Mouse (Mus musculus) cerebellum, adult 11-12 months (tissue): ENCODE results near the gene Cir1.

Experiments used
- DNase-seq: peaks from one replicate; pipeline ENCODE4 v3.0.0; 2022

Cir1 gene

DNA sequence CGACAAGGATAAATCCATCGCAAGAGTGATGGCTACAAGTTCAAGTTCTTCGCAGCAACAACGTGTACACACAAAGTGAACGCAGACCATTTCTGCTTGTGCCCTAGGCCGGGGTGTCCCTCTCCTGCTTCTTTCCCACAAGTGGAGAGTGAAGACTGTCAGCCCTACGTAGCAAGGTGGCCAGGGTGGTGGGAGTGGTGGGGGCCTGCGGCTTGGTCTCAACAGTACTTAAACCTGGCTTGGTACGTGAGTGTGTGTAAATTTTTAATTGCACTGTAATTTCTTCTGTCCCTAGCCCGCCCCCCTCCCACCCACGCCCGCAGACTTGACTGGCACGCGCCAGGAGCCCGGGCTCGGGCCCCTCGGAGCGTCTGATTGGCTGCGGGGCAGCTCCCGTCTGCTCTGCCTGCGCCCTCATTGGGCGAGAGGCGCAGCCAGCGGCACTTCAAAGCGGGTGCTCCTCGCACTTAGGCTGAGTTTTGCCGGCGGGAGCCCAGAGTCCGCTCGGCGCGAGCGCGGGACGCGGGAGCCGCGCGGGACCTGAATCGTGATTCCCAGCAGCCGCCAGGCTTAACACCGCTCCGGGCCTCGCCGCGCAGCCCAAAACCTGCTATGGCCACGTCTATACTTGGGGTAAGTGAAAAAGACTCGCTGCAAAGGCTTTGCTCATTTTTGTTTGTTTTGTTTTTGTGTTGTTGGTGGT lies 40.9 kb downstream of the Cir1 start, which contains the start of gene Sp9:
Gene Sp9, plus strand, starts transcription at position 467 of the 703 bp plus-strand sequence.
- DNase-seq: no peak

GRCm38 (mm10) chr2:73270593-73271458 lies 41.7 kb downstream of the Cir1 start:
- no peak for DNase-seq

- DNase-seq: no peak
Observed at GRCm38 (mm10) chr2:73270071-73270592, 42.4 kb downstream of the Cir1 start.

DNA sequence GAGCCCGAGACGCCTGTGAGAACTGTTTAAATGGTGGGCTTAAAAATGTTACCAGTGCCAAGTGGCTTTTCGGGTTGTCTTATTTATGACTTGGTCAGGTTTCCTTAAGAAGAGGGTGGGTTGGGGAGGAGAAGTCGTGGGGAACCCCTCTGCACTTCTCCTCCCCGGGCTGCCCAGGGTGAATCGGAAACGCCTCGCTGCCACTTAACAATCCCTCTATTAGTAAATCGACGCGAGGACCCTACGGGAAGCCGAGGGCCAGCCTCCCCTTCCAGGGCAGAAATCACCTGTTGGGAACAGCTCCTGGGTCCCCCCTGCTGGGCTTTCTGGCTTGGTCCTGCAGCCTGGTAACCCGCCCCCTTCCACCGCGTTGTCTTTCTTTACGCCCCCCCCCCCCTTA lies 42.8 kb downstream of the Cir1 start:
- DNase-seq: no peak

GRCm38 (mm10) chr2:73268836-73269395 lies 43.6 kb downstream of the Cir1 start:
- no peak for DNase-seq

- no peak for DNase-seq
Observed at GRCm38 (mm10) chr2:73268281-73268680, 44.2 kb downstream of the Cir1 start.

GRCm38 (mm10) chr2:73267818-73268217 lies 44.7 kb downstream of the Cir1 start:
- no peak for DNase-seq

GRCm38 (mm10) chr2:73267231-73267630 lies 45.3 kb downstream of the Cir1 start:
- DNase-seq: no peak

- no peak for DNase-seq
Observed at GRCm38 (mm10) chr2:73266623-73267022, 45.9 kb downstream of the Cir1 start.

DNA sequence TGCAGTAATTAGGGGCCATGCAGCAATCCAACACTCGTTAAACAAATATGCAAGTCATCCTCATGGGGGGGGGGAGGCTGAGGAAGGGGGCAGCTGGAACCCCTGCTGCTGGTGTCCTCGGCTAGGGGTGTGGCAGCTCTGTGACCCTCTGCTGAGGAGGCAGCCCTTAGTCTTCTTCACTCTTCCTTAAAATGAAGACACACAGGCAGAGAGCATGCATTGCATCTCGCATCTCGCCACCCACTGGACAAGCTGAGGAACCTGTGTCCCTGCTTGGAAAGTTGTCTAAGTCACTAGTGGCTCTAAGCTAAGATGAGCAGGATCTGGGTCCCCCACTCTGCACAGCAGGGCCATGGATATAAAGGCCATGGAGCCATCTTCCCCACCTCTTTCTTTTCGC lies 46.5 kb downstream of the Cir1 start:
- DNase-seq: no peak

DNA sequence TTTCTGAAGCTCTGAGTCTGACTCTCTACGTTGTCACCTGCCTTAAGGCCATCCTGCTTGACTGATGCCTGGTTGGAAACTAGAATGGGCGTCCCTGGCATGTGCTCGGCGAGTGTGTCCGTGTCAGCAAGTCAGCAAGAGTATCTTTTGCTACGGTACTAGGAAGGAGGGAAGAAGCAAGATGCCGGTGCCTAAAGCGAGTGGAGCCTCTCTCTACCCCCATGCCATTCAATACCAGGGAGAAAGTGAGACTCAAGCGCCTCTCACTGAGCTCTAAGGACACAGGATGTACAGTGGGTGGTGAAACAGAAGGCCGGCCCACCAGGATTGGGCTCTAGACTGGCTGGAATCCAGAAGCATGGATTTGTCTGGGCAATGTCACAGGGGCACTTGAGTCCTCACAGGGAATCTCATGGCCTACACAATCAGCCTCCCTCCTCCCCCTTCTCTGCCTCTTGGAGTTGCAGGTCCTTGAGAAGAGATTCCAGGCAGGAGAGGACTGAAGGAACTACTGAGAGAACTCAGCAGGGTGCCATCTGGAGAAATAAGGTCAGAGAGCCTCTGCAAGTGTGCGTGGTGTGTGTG lies 47.8 kb downstream of the Cir1 start:
- no peak for DNase-seq

DNA sequence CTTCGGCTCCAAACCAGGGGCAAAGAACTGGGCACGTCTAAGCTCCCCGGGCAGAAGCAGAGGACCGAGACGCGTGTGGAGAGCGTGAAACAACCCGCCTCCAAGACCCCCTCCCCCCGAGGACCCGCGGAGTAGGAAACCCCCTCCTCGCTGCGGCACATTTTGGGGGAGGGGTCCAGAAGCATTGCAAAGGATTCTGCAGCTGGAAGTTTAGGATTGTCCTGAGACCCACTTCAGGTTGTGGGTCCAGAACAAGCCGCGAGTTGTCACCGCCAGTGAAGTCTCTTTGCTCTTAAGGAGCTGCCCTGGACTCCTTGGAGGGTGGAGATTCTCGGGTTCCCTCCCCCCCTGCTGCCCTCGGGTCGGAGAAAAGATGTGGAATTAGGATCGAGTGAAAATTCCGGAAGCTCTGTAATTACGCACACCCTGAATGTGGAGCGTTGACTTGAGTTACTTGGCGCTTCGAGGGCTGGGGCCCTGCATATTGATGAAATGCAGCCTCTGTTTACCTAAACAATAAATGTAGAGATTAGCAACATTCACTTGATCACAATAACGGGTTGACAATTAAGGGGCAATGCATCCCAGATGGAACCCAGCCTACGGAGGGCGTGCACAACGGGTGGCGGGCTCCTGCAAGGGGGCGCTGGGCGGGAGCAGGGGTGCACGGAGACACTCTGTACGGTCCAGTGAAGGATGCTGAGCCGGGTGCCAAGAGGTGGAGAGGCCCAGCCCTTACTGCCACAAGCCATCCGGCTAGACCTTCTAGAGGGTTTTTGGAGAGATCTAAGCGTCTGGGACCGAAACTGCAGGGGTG lies 48.5 kb downstream of the Cir1 start:
- DNase-seq: no peak

GRCm38 (mm10) chr2:73263172-73263765 lies 49.2 kb downstream of the Cir1 start:
- DNase-seq: no peak

DNA sequence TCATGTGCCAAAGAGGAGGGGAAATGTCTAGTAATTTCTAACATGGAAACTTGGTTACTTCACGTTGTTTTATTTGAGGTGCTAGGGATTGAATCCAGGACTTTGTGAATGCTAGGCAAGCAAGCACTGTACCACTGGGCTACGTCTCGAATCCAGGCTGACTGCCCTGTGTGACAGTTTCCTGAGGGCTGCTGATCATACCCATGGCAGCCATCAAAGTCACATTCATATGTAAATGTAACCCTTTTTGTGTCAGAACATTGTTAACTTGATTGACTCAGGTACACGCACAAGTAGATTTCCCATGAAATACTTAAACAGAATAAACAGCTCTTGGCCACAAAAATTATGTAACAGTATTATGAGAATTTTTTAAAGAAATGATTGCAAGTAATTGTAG lies 63.8 kb downstream of the Cir1 start:
- DNase-seq: no peak

DNA sequence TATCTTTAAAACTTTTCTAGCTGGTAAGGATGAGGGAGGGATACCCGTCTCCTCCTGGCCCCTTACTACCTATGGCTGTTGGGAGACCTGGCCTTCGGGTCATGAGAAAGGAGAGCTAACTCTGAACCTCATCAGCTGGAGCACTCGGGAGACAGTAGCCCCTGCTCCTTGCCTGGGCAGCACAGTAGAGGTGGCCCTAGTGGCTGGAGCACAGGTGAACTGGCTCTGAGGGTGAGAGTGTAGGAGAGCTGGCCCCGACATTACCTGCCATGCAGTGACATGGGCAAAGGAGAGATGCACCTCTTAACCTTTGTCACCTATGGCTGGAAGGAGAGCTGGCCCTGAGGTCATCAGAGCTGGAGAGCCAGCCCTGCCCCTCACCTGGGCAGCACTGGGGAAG lies 71.2 kb downstream of the Cir1 start:
- DNase-seq: no peak
